Mouse (Mus musculus): ENCODE measurements around the gene Gm20458. TPM values are rescaled to one million over a fixed set of nuclear protein-coding genes. Genes with fewer than 3 reads are reported as not detected.

Gm20458 gene
- polyA plus RNA-seq, 1 experiment = 7.4 TPM

GRCm38 (mm10) chr2:164486258-164487114 lies 25.7 kb downstream of the Gm20458 start:
- H3K4me3 ChIP-seq (ENCODE audit: insufficient read depth, low read length) = peak overlapping the region; percentile 56
- peaks cover 3% of the 10 kb centered on the region for H3K4me1 ChIP-seq (ENCODE audit: control insufficient read depth, insufficient read depth, low read length)
- TF ChIP-seq POLR2A (IDR thresholded peaks at IDR 0.05; ENCODE audit: extremely low read depth, insufficient read depth, low read length) = 0 out of 2 replicates have a peak, but pooled peaks have one; percentile 8
- no peak for TF ChIP-seq CTCF (IDR thresholded peaks at IDR 0.05; ENCODE audit: extremely low read depth, insufficient read depth, low read length)
- peak overlapping the region; percentile 98 for H3K27ac ChIP-seq (ENCODE audit: insufficient read depth, low read length)

- H3K4me1 ChIP-seq (ENCODE audit: control insufficient read depth, insufficient read depth, low read length) = peaks cover 3% of the 10 kb centered on the region
These were observed 26.4 kb downstream of the Gm20458 start for GRCm38 (mm10) chr2:164487115-164487527.

GRCm38 (mm10) chr2:164487812-164488211 lies 27.0 kb downstream of the Gm20458 start:
- TF ChIP-seq POLR2A (IDR thresholded peaks at IDR 0.05; ENCODE audit: extremely low read depth, insufficient read depth, low read length) (peak; percentile 72), CTCF (IDR thresholded peaks at IDR 0.05; ENCODE audit: extremely low read depth, insufficient read depth, low read length) (no peak)
- Histone ChIP-seq H3K4me3 (ENCODE audit: insufficient read depth, low read length) (peak overlapping the region; percentile 56), H3K4me1 (ENCODE audit: control insufficient read depth, insufficient read depth, low read length) (peaks cover 3% of the 10 kb centered on the region), H3K27ac (ENCODE audit: insufficient read depth, low read length) (peak overlapping the region; percentile 98)

More at GRCm38 (mm10) chr2:164487115-164487527, 26.4 kb downstream of the Gm20458 start:
- Histone ChIP-seq H3K4me3 (ENCODE audit: insufficient read depth, low read length) (peak overlapping the region; percentile 56), H3K27ac (ENCODE audit: insufficient read depth, low read length) (peak overlapping the region; percentile 98)
- no peak for TF ChIP-seq CTCF (IDR thresholded peaks at IDR 0.05; ENCODE audit: extremely low read depth, insufficient read depth, low read length)
- no peak for TF ChIP-seq POLR2A (IDR thresholded peaks at IDR 0.05; ENCODE audit: extremely low read depth, insufficient read depth, low read length)

GRCm38 (mm10) chr2:164494126-164494525 lies 33.4 kb downstream of the Gm20458 start:
- TF ChIP-seq CTCF (IDR thresholded peaks at IDR 0.05; ENCODE audit: extremely low read depth, insufficient read depth, low read length) = no peak
- TF ChIP-seq POLR2A (IDR thresholded peaks at IDR 0.05; ENCODE audit: extremely low read depth, insufficient read depth, low read length) = no peak
- Histone ChIP-seq H3K4me3 (ENCODE audit: insufficient read depth, low read length) (no peak overlapping the region), H3K4me1 (ENCODE audit: control insufficient read depth, insufficient read depth, low read length) (peaks cover 5% of the 10 kb centered on the region), H3K27ac (ENCODE audit: insufficient read depth, low read length) (0 out of 2 replicates have a peak overlapping the region, but pooled peaks have one; percentile 8)

GRCm38 (mm10) chr2:164496331-164496730 lies 35.6 kb downstream of the Gm20458 start:
- H3K4me1 ChIP-seq (ENCODE audit: control insufficient read depth, insufficient read depth, low read length) = peaks cover 5% of the 10 kb centered on the region
- H3K27ac ChIP-seq (ENCODE audit: insufficient read depth, low read length) = no peak overlapping the region
- TF ChIP-seq CTCF (IDR thresholded peaks at IDR 0.05; ENCODE audit: extremely low read depth, insufficient read depth, low read length) (no peak), POLR2A (IDR thresholded peaks at IDR 0.05; ENCODE audit: extremely low read depth, insufficient read depth, low read length) (no peak)
- no peak overlapping the region; the same call in 1 of the 2 replicates for H3K4me3 ChIP-seq (ENCODE audit: insufficient read depth, low read length)

- TF ChIP-seq POLR2A (IDR thresholded peaks at IDR 0.05; ENCODE audit: extremely low read depth, insufficient read depth, low read length) (peak; percentile 85), CTCF (IDR thresholded peaks at IDR 0.05; ENCODE audit: extremely low read depth, insufficient read depth, low read length) (no peak)
- H3K4me1 ChIP-seq (ENCODE audit: control insufficient read depth, insufficient read depth, low read length) = peaks cover 5% of the 10 kb centered on the region
- peak within 1 kb of the TSS; percentile 31; the same call in 1 of the 2 replicates for H3K27ac ChIP-seq (ENCODE audit: insufficient read depth, low read length)
- peak within 1 kb of the TSS; percentile 62 for H3K4me3 ChIP-seq (ENCODE audit: insufficient read depth, low read length)
These were observed 36.3 kb downstream of the Gm20458 start, which contains the start of gene Pigt for GRCm38 (mm10) chr2:164496847-164497690. Gene Pigt, plus strand, starts transcription at chr2:164497520.

- Histone ChIP-seq H3K4me1 (ENCODE audit: control insufficient read depth, insufficient read depth, low read length) (peaks cover 5% of the 10 kb centered on the region), H3K27ac (ENCODE audit: insufficient read depth, low read length) (no peak overlapping the region), H3K4me3 (ENCODE audit: insufficient read depth, low read length) (peak overlapping the region; percentile 62)
- TF ChIP-seq CTCF (IDR thresholded peaks at IDR 0.05; ENCODE audit: extremely low read depth, insufficient read depth, low read length) (no peak), POLR2A (IDR thresholded peaks at IDR 0.05; ENCODE audit: extremely low read depth, insufficient read depth, low read length) (no peak)
These were observed 37.0 kb downstream of the Gm20458 start for GRCm38 (mm10) chr2:164497691-164498268.

GRCm38 (mm10) chr2:164499317-164499716 lies 38.5 kb downstream of the Gm20458 start:
- TF ChIP-seq CTCF (IDR thresholded peaks at IDR 0.05; ENCODE audit: extremely low read depth, insufficient read depth, low read length) (0 out of 2 replicates have a peak, but pooled peaks have one; percentile 13), POLR2A (IDR thresholded peaks at IDR 0.05; ENCODE audit: extremely low read depth, insufficient read depth, low read length) (no peak)
- Histone ChIP-seq H3K27ac (ENCODE audit: insufficient read depth, low read length) (no peak overlapping the region), H3K4me3 (ENCODE audit: insufficient read depth, low read length) (no peak overlapping the region), H3K4me1 (ENCODE audit: control insufficient read depth, insufficient read depth, low read length) (peaks cover 5% of the 10 kb centered on the region)

- peaks cover 5% of the 10 kb centered on the region for H3K4me1 ChIP-seq (ENCODE audit: control insufficient read depth, insufficient read depth, low read length)
- no peak for TF ChIP-seq CTCF (IDR thresholded peaks at IDR 0.05; ENCODE audit: extremely low read depth, insufficient read depth, low read length)
- no peak for TF ChIP-seq POLR2A (IDR thresholded peaks at IDR 0.05; ENCODE audit: extremely low read depth, insufficient read depth, low read length)
- no peak overlapping the region for H3K27ac ChIP-seq (ENCODE audit: insufficient read depth, low read length)
- H3K4me3 ChIP-seq (ENCODE audit: insufficient read depth, low read length) = no peak overlapping the region
These were observed 39.7 kb downstream of the Gm20458 start for GRCm38 (mm10) chr2:164500511-164500910.
